Mouse (Mus musculus) limb, embryonic 14.5 days (tissue): ENCODE data around the gene Gm49361. TPM values are rescaled to one million over a fixed set of nuclear protein-coding genes. Genes with fewer than 3 reads are reported as not detected.
"Not testable (repeated sequence)": the region's sequence is repeated elsewhere in the genome, so short reads cannot be mapped to it uniquely, and the experiment has no call there.

ENCODE experiments used
- ATAC-seq: fragments of 200-750 bp; cut with Nextera tagmentation; 2 replicates; pipeline ENCODE4 v1.8.0; 2017; ENCODE audit warnings: low read depth, moderate number of reproducible peaks, moderate TSS enrichment; ENCODE audit not compliant: low FRiP score
- DNase-seq: peaks from one replicate; pipeline ENCODE4 v3.0.0-alpha.2; 2015; ENCODE audit warnings: low spot score
- H3K27ac ChIP-seq: fragments of 300-500 bp; sonication (generic); replicated peaks from 2 replicates; pipeline ENCODE4 v1.5.1; 2014; ENCODE audit warnings: low read depth, mild to moderate bottlenecking, low read length, moderate library complexity, mixed read lengths
- H3K27me3 ChIP-seq: fragments of 300-500 bp; sonication (generic); 2 replicates; pipeline ENCODE4 v1.6.1; 2014; ENCODE audit warnings: low read length, mixed read lengths; ENCODE audit not compliant: control insufficient read depth, insufficient read depth
- H3K36me3 ChIP-seq: fragments of 300-500 bp; sonication (generic); 2 replicates; pipeline ENCODE4 v1.6.1; 2014; ENCODE audit warnings: mild to moderate bottlenecking, low read length, moderate library complexity, mixed read lengths; ENCODE audit not compliant: control insufficient read depth, insufficient read depth
- H3K4me1 ChIP-seq: fragments of 300-500 bp; sonication (generic); 2 replicates; pipeline ENCODE4 v1.6.1; 2014; ENCODE audit warnings: antibody characterized with exemption, low read length, mixed read lengths; ENCODE audit not compliant: control insufficient read depth, insufficient read depth
- H3K4me2 ChIP-seq: fragments of 300-500 bp; sonication (generic); replicated peaks from 2 replicates; pipeline ENCODE4 v1.6.1; 2014; ENCODE audit warnings: low read depth, mild to moderate bottlenecking, low read length, moderate library complexity; ENCODE audit not compliant: severe bottlenecking
- H3K4me3 ChIP-seq: fragments of 300-500 bp; sonication (generic); replicated peaks from 2 replicates; pipeline ENCODE4 v1.5.1; 2014; ENCODE audit warnings: low read length
- H3K9ac ChIP-seq: fragments of 300-500 bp; sonication (generic); 2 replicates; pipeline ENCODE4 v1.6.1; 2014; ENCODE audit warnings: mild to moderate bottlenecking, low read depth, low read length, moderate library complexity; ENCODE audit not compliant: severe bottlenecking
- H3K9me3 ChIP-seq: fragments of 300-500 bp; sonication (generic); 2 replicates; pipeline ENCODE4 v1.6.1; 2016; ENCODE audit warnings: low read length; ENCODE audit not compliant: control insufficient read depth
- POLR2A ChIP-seq: fragments of 200-500 bp; IDR thresholded peaks from 2 replicates; pipeline ENCODE4 v1.8.0; 2012; ENCODE audit warnings: inconsistent platforms, mild to moderate bottlenecking, moderate library complexity, borderline replicate concordance; ENCODE audit not compliant: insufficient read depth, insufficient read length; ENCODE audit errors: extremely low read depth
- WGBS: fragments of 180-500 bp; shearing (Covaris S2); extraction: QIAGEN DNeasy Blood & Tissue Kit; methylation state at CpG from one replicate; pipeline ENCODE4 v1.1.7; 2014; 5-methylcytosine and 5-hydroxymethylcytosine counted together
- polyA plus RNA-seq, 2 experiments: library from polyadenylated mRNA; depleted of rRNA in 1 of 2; stranded (reverse) in 1 of 2; unstranded in 1 of 2; fragments of >200 nt; fragmentation: Nextera tagmentation in 1 of 2; extraction: Ambion mirVana in 1 of 2; gene quantifications; 2 replicates each; pipeline versions ENCODE4 v1.2.1 to v1.2.3; 2012 to 2014

Gene Gm49361
- polyA plus RNA-seq, 2 experiments: not detected

DNA sequence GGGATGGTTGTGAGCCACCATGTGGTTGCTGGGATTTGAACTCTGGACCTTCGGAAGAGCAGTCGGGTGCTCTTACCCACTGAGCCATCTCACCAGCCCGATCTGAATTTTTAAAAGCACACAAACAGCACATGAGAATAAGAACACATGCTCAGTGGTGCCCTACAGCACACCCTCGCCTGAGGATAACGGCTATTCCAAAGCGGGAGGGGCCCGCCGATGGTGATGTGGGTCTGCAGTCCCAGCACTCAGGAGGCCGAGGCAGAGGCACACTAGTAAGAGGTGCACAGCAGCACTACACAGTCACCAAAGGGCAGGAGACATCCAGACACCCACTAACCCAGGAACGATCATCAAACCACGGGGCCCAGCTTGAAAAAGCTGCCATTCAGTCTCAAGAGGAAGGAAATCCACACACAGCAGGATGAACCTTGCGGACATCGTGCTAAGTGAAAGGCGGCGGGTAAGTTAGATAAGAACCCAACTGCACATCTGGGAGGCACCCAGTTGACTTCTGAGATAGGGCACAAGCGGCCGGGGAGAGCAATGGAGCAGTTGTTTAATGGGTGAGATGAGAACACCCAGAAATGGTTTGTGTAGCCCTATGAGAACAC lies 53.3 kb downstream of the Gm49361 start:
- H3K4me2 ChIP-seq: no peak overlapping the region
- no peak for TF ChIP-seq POLR2A
- H3K9ac ChIP-seq: no peak overlapping the region
- no peak overlapping the region for H3K27ac ChIP-seq
- no peaks in the 10 kb centered on the region for H3K27me3 ChIP-seq
- DNase-seq: no peak
- H3K4me3 ChIP-seq: no peak overlapping the region
- no peaks in the 10 kb centered on the region for H3K4me1 ChIP-seq
- WGBS: 91% methylated on average over 17 of the region's 17 CpGs
- H3K9me3 ChIP-seq: no peaks in the 10 kb centered on the region
- peaks cover 84% of the 10 kb centered on the region for H3K36me3 ChIP-seq
- no peak for ATAC-seq

DNA sequence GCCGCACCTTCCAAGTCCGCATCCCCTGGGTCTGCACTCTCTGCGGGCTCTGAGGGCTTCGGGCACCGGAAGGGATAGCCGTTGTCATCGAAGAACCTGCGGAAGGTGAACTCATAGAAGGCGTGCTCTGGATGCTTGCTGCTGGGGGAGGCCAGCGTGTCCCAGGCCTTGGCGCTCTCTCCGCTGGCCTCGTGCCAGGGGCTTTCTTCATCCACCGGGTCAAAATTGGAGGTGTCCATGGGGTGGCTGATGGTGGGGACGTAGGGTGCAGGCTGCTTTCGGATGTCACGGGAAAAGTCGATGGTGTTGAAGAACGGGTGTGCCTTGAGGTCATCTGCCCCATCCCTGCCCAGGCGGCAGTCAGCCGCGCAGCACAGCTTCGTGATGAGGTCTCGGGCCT lies 54.6 kb downstream of the Gm49361 start:
- Histone ChIP-seq H3K9ac (no peak overlapping the region), H3K36me3 (peaks cover 72% of the 10 kb centered on the region), H3K9me3 (no peaks in the 10 kb centered on the region), H3K4me2 (no peak overlapping the region), H3K27ac (no peak overlapping the region), H3K4me1 (no peaks in the 10 kb centered on the region), H3K4me3 (no peak overlapping the region), H3K27me3 (no peaks in the 10 kb centered on the region)
- ATAC-seq: no peak
- no peak for DNase-seq
- no peak for TF ChIP-seq POLR2A
- 96% methylated on average over 23 of the region's 24 CpGs for WGBS

DNA sequence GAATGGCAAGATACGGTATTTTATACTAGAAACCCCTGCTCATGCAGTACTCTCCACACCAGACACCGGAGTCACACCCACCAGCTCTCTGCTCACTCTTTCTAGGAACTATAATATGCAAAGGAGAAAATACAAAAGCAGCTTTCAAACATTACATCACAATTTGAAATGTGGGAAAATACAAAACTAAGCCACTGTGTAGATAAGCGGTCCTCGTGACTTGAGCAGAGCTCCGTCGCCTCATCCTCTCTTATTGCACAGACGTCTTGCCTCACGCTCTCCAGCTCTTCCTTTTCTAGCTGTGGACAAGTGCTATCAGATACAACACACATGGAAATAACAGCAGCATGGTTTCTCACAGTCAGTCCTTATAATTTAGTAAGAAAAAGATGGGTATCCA lies 55.2 kb downstream of the Gm49361 start:
- H3K36me3 ChIP-seq: peaks cover 66% of the 10 kb centered on the region
- H3K9me3 ChIP-seq: no peaks in the 10 kb centered on the region
- H3K4me1 ChIP-seq: no peaks in the 10 kb centered on the region
- no peak for DNase-seq
- H3K4me3 ChIP-seq: no peak overlapping the region
- H3K9ac ChIP-seq: no peak overlapping the region
- TF ChIP-seq POLR2A: no peak
- no peak for ATAC-seq
- no peak overlapping the region for H3K4me2 ChIP-seq
- no peaks in the 10 kb centered on the region for H3K27me3 ChIP-seq
- 94% methylated on average over 8 of the region's 8 CpGs for WGBS
- H3K27ac ChIP-seq: no peak overlapping the region

DNA sequence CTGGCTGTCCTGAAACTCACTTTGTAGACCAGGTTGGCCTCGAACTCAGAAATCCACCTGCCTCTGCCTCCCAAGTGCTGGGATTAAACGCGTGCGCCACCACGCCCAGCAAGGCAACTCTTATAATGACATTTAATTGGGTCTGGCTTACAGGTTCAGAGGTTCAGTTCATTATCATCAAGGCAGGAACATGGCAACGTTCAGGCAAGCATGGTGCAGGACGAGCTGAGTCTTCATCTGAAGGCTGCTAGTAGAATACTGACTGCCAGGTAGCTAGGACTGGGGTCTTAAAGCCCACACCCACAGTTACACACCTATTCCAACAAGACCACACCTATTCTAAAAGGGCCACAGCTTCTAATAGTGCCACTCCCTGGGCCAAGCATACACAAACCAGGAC lies 57.8 kb downstream of the Gm49361 start:
- H3K9ac ChIP-seq, H3K4me1 ChIP-seq, ATAC-seq, H3K27ac ChIP-seq, H3K4me2 ChIP-seq, H3K4me3 ChIP-seq, H3K9me3 ChIP-seq, H3K27me3 ChIP-seq, DNase-seq: not testable (repeated sequence)
- peaks cover 42% of the 10 kb centered on the region for H3K36me3 ChIP-seq
- 90% methylated on average over 7 of the region's 7 CpGs for whole genome bisulfite sequencing

DNA sequence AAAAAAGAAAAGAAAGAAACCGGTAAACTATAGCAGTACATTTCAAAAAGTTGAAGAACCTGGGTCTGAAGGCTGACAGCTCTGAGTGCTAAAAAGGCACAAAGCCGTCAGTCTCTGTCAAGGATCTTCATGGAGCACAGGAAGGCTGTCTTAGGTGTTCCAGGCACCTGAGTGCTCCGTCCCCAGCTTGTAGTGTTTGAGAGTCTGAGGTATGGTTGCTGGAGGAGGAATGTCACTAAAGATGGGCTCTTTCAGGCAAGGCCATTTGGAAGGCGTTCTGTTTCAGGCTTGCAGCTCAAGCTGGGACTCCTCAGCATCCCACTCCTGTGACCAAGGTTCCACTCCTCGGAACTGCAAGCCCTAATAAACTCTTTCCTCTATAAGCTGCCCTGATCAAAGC lies 58.5 kb downstream of the Gm49361 start:
- H3K36me3 ChIP-seq: peaks cover 37% of the 10 kb centered on the region
- 77% methylated on average over 5 of the region's 5 CpGs for WGBS
- no peaks in the 10 kb centered on the region for H3K27me3 ChIP-seq
- H3K4me2 ChIP-seq: no peak overlapping the region
- no peak overlapping the region for H3K4me3 ChIP-seq
- H3K4me1 ChIP-seq: no peaks in the 10 kb centered on the region
- ATAC-seq (no peak), DNase-seq (no peak)
- TF ChIP-seq POLR2A: no peak
- H3K9ac ChIP-seq: no peak overlapping the region
- no peaks in the 10 kb centered on the region for H3K9me3 ChIP-seq
- H3K27ac ChIP-seq: no peak overlapping the region

DNA sequence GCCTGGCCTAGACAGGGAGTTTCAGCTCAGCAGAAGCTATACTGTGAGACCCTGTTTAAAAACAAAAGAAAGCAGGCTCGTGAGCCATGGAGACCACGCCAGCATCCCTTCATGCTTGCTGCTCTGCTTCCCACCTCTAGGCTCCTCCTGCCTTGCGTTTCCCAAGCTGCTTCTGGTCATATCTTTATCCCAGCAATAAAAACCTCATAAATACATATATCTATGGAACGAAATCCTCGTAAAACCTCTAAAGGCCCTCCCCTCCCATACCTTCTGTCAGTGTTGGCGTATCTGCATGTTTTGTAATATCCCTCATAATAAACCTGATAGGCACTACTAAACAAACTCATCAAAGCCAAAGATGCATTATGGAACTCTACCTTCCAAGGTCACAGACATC lies 59.3 kb downstream of the Gm49361 start:
- no peak overlapping the region for H3K27ac ChIP-seq
- no peak overlapping the region for H3K9ac ChIP-seq
- H3K36me3 ChIP-seq: peaks cover 34% of the 10 kb centered on the region
- no peaks in the 10 kb centered on the region for H3K9me3 ChIP-seq
- no peak overlapping the region for H3K4me2 ChIP-seq
- no peak overlapping the region for H3K4me3 ChIP-seq
- no peaks in the 10 kb centered on the region for H3K27me3 ChIP-seq
- TF ChIP-seq POLR2A: no peak
- no peak for ATAC-seq
- 87% methylated on average over 6 of the region's 6 CpGs for WGBS
- no peaks in the 10 kb centered on the region for H3K4me1 ChIP-seq
- DNase-seq: no peak
